Mouse (Mus musculus) left cerebral cortex, postnatal 14 days (tissue): Measurements from ENCODE around the gene Retreg1. TPM values are rescaled to one million over a fixed set of nuclear protein-coding genes. Genes with fewer than 3 reads are reported as not detected.
"Not testable (repeated sequence)": the region's sequence is repeated elsewhere in the genome, so short reads cannot be mapped to it uniquely, and the experiment has no call there.

ENCODE experiments used
- DNase-seq, 2 experiments: peaks; one replicate each; pipeline ENCODE4 v3.0.0; 2021 to 2022; ENCODE audit warnings: low spot score in 2 of 2, mixed read lengths in 1 of 2
- intact Hi-C: fragments of 180-260 bp; cut with DNase I; formaldehyde crosslinking; loops from one replicate; pipeline ENCODE4 v1.15.1; 2025
- total RNA-seq, 2 experiments: library from RNA; stranded (reverse); gene quantifications; 2 replicates each; pipeline ENCODE4 v1.2.3; 2021

The Retreg1 gene
- total RNA-seq, 2 experiments from 2014 or later, result 35.0 to 39.9 TPM

DNA sequence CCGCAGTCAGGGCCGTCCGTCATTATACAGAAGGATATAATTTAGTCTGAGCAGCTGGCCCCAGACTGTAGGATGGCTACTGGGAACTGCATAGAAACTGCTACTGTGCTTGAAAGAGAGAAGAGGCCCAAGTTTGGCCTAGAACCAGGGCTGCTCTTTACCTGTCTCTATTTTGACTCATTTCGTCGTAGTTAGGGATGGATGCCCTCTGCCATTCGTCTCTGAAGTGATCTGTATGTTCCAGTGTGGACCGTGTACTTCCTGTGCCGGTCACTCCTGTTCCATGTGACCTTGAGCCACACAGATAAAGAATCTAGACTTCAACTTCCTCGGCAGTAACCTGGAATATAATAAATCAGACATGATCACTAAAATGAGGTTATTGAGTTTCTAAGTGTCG is 114.7 kb downstream of the Retreg1 start:
- DNase-seq, result no peak
- intact Hi-C loops, result loop anchor here (2.0 to 5.0 kb wide), 2 partner anchors 151 to 225 kb away; no protein-coding TSS in a partner anchor

DNA sequence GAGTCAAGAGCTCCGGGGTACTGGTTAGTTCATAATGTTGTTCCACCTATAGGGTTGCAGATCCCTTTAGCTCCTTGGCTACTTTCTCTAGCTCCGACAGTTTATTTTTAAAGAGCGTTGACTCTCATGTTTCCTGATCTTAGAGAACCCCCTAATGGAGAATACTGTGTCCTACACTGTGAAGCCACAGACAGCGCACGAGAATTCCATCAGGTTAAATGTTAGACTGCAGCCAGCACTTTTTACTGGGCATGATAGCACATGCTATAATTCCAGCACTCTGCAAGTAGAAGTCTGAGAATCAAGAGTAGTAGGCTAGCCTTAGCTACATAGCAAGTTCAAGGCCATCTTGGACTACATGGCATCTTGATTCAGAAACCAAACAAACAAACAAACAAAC is 116.4 kb downstream of the Retreg1 start:
- peak; percentile 40 to 58 for DNase-seq
- intact Hi-C loops, result loop anchor here (2.0 to 5.0 kb wide), 2 partner anchors 153 to 227 kb away; no protein-coding TSS in a partner anchor

DNA sequence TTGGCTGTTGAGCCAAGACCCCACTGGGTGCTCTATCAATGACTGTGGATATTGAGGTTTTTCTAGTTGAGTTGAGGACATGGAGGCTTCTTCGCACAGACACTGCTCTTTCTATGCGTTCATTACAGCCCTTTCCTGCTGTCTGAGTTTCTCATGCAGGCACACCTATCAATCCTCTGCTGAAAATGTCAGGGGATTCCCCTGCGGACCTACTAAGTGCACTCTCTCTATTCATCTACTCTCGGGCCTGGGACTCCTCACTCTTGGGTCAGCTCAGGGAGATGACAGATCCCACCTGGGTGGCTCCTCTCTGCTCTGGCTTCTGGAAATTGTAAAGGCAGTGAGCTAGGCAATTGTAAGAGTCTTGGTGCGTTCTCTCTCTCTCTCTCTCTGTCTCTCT is 117.3 kb downstream of the Retreg1 start:
- DNase-seq, result no peak
- intact Hi-C loops, result loop anchor here (2.0 to 10.0 kb wide), 2 partner anchors 59 to 535 kb away; no protein-coding TSS in a partner anchor

DNA sequence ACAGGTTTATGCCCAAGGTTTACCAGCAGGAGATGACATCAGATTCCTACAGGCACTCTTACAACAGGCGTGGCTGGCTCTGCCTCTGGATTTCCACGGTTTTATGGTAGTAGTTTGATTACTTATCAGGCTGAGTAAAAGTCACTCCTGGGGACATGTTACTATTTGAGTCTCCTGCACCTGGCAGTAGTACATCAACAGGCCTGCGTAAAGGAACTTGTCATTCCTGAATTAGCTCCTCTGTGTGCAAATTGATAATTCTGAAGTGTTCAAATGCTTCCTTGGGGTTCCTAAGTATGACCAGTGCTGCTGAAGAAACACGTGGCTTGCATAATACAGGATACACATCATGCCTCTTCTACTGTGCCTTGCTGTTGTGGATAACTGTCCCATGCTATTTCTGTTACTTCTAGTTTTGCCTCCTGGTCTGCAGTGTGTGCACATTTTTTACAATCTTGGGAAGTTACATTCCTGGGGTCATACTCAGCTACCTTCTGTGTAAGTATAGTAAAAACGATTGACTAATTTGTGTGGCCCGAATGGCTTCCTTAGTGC is 123.3 kb downstream of the Retreg1 start:
- intact Hi-C loops, result loop anchor here (10.0 kb wide), 1 partner anchor 541 kb away; no protein-coding TSS in a partner anchor
- no peak for DNase-seq

DNA sequence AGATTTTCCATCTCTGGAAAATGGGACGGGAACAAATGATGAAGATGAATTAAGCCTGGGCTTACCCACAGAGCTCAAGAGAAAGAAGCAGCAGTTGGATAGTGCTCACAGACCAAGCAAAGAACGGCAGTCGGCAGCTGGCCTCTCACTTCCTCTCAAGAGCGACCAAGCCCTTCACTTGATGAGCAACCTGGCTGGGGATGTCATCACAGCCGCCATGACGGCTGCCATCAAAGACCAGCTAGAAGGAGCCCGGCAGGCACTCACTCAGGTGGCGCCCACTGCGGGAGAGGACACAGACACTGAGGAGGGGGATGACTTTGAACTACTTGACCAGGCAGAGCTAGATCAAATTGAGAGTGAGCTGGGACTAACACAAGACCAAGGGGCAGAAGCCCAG is 128.6 kb downstream of the Retreg1 start:
- intact Hi-C loops, result no loop called here
- DNase-seq, result no peak

DNA sequence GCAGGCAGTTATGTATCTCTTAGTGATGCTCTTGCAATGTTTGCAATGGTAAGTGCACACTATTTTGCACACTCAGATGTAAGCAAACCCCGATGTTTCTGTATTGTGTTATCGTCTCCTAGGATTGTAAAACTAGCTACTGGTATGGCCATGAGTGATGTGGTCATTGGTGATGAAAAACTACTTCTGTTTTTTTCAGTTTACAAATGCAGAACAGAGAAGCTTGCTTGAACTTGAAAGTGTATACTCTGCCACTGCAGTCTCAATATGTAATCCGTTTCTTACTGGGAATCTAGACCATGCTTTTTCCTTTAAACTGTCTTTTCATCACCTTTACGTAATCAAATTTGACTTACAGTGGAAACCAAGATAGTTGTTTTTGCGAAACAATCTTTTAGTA is 129.8 kb downstream of the Retreg1 start:
- intact Hi-C loops, result no loop called here
- DNase-seq, result no peak

DNA sequence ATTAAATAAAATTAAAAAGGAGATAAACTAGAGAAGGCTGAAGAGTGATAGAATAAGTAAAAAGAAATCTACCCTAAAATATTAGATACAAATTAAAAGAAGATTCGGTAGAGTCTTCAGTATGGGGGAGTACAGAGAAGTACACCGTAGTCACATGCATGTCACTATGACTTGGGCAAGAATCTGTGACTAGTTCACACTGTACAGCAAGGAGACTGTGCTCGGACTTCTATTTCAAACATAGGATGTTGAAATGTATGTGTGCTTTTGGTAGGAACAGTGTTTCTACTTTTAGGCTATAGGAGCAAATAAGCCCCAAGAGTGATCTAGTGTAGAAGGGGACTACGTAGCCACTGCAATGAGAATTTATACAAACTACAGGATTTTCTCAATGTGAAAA is 131.4 kb downstream of the Retreg1 start:
- no peak for DNase-seq
- intact Hi-C loops, result no loop called here

DNA sequence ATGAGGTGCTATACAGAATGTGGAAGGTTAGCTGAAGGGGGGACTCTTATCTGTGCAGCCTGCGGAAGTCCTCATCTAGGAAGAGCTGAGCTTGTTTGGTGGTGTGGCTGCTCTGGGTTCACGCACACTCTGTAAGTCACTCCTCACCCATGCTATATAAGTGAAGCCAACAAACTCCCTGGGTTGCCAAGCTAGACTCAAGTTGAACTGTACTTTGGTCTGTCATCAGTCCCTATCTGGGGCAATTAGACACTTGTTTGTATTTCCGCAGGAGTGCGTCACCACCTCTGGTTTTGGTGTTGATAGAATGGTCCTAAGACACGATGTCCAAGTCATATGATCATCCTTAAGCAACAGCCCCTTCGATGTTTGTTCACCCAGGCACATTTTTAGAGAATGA is 132.8 kb downstream of the Retreg1 start:
- intact Hi-C loops, result no loop called here
- DNase-seq, result no peak

DNA sequence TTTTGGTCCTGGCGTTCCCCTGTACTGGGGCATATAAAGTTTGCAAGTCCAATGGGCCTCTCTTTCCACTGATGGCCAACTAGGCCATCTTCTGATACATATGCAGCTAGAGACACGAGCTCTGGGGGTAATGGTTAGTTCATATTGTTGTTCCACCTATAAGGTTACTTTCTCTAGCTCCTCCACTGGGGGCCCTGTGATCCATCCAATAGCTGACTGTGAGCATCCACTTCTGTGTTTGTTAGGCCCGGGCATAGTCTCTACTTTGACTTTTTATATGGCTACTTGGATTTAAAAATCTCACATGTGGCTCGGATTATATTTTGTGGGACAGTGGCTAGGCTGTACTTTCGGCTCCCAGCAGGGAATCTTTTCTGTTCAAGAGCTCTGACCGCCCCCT is 140.6 kb downstream of the Retreg1 start:
- not testable (repeated sequence) for DNase-seq
- intact Hi-C loops, result loop anchor here (5.0 kb wide), 1 partner anchor 1644 kb away; no protein-coding TSS in a partner anchor

DNA sequence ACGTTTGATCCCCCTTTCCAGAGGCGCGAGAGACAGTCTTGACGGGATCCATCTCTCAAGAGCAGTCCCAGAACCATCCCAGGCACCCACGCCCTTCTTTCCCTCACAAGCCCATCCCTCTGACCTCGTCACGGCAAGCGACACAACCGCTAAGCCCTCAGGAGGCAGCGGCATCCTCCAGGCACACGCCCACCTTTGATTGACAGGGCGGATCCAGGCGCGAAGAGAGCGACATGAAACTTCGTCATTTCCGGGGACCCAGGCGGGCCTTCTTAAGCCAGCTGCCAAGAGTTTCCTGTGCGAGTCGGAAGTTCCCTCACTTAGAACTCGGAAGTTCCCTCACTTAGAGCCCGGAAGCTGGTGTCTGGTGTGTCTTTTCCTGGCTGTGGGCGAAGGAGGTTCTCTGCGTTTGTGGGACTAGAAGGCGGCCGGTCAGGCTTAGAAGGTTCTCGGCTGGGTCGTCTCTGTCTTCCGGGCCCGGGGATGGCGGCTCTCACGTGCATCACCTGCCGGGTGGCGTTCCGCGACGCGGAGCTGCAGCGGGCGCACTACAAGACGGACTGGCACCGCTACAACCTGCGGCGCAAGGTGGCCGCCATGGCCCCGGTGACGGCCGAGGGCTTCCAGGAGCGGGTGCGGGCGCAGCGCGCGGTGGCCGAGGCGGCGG is 141.2 kb downstream of the Retreg1 start, which contains the start of gene Zfp622:
Zfp622 (plus strand) TSS at position 300 of the 667 bp plus-strand sequence.
- intact Hi-C loops, result loop anchor here (5.0 kb wide), 1 partner anchor 1643 kb away; no protein-coding TSS in a partner anchor
- peak; percentile 96 to 98 for DNase-seq

DNA sequence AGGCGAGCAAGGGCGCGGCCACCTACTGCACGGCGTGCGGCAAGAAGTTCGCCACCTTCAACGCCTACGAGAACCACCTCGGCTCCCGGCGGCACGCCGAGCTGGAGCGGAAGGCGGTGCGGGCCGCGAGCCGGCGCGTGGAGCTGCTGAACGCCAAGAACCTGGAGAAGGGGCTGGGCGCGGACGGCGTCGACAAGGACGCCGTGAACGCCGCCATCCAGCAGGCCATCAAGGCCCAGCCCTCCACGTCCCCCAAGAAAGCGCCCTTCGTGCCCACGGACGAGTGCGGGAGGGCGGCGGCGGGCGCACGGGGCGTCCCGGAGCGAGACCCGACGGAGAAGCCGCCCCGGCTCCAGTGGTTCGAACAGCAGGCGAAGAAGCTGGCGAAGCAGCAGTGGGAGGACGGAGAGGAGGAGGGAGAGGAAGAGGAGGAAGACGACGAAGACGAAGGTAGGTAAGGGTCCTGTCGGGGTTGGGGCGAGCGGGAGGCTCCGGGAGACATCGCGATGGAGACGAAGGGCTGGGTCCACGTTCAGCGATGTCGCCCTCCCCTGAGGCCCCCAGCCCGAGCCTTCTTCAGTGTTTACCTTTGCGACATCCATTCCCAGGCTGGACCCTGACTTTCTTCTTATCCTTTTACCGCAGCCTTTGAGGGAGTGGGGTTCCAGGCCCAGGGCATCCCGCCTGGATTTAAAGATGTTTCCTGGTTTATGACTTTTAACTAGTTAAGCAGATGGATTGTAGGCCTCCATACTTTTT is 141.9 kb downstream of the Retreg1 start:
- no peak for DNase-seq
- intact Hi-C loops, result loop anchor here (5.0 kb wide), 1 partner anchor 1642 kb away; no protein-coding TSS in a partner anchor

DNA sequence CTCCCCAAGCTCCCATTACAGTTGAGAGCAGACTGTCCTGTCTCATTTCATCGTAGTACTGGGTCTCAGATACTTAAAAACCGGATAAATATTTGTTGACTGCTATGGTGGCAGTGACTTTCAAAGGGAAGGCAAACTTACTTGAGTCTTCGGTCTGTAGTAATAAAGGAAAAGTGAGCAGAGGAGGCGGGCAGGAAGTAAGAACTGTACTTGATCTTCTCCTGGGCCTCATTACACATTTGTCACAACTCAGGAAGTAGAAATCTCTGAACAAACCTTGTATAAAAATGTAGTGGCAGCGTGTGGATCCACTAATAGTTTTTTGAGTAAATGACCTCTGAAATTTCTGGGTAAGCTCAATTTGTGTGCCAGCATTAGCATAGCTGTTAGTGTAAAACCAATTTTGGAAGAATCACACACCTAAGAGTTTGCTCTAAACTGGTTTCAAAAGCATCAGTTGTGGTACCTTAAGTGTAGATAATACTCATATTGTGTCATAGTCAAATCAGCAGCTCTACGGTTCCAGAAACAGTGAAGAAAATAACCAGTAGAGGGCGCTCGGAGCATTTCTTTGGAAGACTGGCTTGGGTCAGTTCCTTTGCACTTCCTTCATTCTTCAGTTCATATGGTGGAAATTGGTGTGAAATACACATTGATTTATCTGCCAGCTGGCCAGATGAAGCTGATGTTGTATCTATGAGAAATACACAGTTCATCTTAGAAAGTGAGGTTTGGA is 150.2 kb downstream of the Retreg1 start:
- DNase-seq, result peak; percentile 80 to 82
- intact Hi-C loops, result loop anchor here (10.0 kb wide), 1 partner anchor 1192 kb away; no protein-coding TSS in a partner anchor

DNA sequence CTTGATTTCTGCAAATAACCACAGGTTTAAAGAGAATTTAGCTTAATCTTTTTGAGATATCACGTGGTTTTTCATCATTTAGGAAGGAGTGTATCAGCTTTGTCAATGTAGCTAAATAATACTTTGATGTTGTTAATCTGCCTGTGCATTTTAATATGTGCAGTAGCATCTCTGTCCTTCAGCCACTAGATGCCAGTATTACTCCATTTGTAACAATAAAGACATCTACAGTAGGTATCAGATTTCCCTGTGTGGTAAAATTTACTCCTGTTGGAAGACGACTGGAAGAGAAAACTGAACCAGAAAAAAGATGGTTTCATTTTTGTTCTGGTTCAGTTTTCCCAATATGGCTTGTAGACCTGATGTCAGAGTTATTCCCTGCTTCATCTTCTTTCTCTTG is 152.5 kb downstream of the Retreg1 start:
- DNase-seq, result peak; percentile 24 to 69
- intact Hi-C loops, result loop anchor here (1.0 to 10.0 kb wide), 3 partner anchors 312 to 1189 kb away; partner anchors contain the start of gene March11

DNA sequence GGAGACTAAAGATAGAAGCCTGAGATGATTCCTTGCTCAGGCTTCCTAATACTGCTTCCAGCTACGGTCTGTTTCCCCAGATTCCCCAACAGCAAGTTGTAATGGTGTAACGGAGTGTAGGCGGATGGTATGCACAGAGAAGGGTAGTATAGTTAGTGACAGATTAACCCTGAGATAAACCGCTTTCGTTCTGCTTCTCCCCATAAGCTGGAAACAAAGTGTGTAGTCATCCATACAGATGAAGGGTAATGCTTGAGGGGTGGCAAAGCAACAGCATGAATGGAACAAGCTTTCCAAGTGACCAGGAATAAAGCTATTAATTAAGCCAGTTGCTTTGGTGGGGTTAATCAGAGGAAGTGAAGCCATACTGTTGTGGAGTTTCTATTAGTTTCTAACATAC is 156.6 kb downstream of the Retreg1 start:
- intact Hi-C loops, result loop anchor here (5.0 to 10.0 kb wide), 2 partner anchors 308 to 1185 kb away; partner anchors contain the start of gene March11
- DNase-seq, result not testable (repeated sequence)

DNA sequence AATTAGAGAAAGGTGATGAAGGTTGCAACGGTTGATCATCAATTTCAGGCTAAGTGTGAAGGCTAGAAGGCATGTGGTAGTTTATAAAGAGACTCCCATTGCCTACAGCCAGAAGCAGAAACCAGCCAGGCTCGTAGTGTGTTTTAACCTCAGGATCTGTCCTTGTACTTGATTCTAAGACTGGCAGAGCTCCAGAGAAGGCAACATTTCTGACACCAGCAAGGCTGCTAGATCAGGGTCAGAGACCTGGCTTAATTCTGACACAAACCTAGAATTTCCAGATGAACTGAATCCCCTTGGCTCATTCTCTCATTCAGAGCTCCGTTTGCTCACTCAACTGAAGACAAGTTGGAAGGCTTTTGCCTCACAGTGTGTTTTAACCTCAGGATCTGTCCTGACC is 165.6 kb downstream of the Retreg1 start:
- DNase-seq, result no peak
- intact Hi-C loops, result no loop called here

DNA sequence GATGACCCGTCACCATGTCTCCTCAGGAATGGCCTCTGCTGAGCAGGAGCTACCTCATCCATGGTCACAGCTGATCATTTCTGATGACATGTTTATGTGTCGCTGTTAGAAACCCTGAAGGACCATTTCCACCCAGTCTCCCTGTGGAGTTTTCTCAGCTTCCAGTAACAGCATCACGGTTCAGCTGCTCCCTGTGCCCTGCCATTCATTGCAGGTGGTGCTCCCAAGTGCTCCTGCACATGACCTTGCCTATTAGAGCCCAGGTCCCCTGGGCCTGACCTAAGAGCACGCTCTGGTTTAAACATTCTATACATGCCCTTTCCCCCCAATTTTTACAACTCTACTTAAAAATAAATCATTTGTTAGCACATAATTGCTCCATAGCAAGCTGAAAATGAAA is 169.9 kb downstream of the Retreg1 start:
- intact Hi-C loops, result no loop called here
- no peak for DNase-seq

DNA sequence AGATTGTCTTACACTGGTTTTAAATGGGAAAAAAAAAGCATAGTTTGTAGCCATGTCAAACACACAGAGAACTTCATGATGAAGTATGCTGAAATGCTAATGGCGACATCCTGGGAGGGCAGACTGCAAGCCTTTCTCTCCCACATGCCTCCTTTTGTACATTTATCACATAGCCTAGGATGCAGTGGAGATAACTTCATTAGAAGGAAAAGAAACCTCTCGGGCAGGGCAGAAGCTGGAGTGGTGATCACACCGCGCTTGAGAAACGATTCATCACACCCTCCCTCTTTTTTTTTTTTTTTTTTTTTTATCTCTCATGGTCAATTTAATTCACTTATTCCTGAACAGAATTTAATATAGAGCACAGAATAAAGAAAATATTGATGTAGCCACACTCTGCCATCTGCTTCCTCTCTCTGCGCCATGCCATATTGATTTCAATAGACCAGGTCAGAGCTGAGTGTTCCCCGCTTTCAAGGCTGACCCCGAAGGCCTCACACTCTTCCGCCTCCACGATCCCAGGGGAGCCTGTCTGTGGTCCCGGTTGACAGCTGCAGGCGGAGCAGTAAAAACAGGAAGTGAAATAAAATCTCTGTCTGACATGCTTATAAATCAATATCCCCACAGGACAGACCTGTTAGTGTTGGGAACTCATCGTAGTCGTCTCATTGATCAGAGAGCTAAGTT is 173.1 kb downstream of the Retreg1 start:
- no peak for DNase-seq
- intact Hi-C loops, result no loop called here

DNA sequence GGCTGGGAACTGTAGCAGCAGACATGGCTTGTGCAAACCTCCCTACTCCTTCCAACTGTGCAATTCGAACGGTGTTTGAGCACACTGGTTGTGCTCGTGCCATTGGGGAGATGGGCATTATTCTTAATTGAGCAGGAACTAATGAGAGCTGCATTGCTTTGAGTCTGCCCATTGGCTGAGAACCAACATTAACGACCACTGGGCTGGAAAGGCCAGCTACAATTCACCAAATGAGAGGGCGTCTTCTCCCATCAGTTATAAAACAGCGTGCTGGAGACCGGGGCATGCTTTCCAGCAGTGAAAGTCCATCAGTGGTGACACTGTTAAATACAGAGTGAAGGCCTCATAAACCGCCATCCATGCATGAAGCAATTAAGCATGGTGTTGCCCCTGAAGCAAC is 178.7 kb downstream of the Retreg1 start:
- no peak for DNase-seq
- intact Hi-C loops, result no loop called here

DNA sequence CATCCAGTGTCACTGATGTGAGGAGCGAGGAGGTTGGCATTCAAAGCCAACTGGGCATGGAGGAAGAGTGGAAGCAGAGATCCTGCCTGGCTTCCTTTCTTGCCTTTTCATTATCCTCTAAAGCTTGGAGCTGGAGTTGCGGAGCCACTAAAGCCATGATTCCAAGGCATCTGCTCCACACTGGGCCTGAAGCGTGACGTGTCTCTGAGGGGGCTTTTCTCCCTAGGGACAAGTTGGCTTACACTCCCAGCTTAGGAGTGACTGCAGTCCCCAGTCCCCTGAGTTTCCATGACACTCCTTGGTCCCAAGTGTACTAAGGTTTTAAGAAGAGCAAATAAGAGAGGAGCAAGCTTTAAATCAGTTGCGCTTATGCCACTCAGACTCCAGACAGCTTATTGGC is 179.7 kb downstream of the Retreg1 start:
- intact Hi-C loops, result no loop called here
- DNase-seq, result no peak
